Mouse (Mus musculus) neural tube, embryonic 11.5 days (tissue): Measurements from ENCODE around the gene Strip1. TPM values are rescaled to one million over a fixed set of nuclear protein-coding genes. Genes with fewer than 3 reads are reported as not detected.
"Not testable (repeated sequence)": the region's sequence is repeated elsewhere in the genome, so short reads cannot be mapped to it uniquely, and the experiment has no call there.

Experiments used
- ATAC-seq: fragments of 200-750 bp; cut with Nextera tagmentation; 2 replicates; pipeline ENCODE4 v1.8.0; 2017; ENCODE audit warnings: moderate number of reproducible peaks, mild to moderate bottlenecking, moderate TSS enrichment, moderate library complexity; ENCODE audit not compliant: insufficient read depth, low FRiP score, low TSS enrichment
- DNase-seq: peaks from one replicate; pipeline ENCODE4 v3.0.0-alpha.2; 2015; ENCODE audit warnings: low spot score
- H3K27ac ChIP-seq: fragments of 300-500 bp; sonication (generic); 2 replicates; pipeline ENCODE4 v1.5.1; 2014; ENCODE audit warnings: low read depth, mild to moderate bottlenecking, low read length
- H3K27me3 ChIP-seq: fragments of 300-500 bp; sonication (generic); 2 replicates; pipeline ENCODE4 v1.6.1; 2014; ENCODE audit warnings: mild to moderate bottlenecking, low read length, mixed read lengths; ENCODE audit not compliant: control insufficient read depth, insufficient read depth
- H3K36me3 ChIP-seq: fragments of 300-500 bp; sonication (generic); 2 replicates; pipeline ENCODE4 v1.6.1; 2014; ENCODE audit warnings: mild to moderate bottlenecking, low read length, moderate library complexity, mixed read lengths; ENCODE audit not compliant: control insufficient read depth, insufficient read depth
- H3K4me1 ChIP-seq: fragments of 300-500 bp; sonication (generic); 2 replicates; pipeline ENCODE4 v1.6.1; 2014; ENCODE audit warnings: low read length, mixed read lengths; ENCODE audit not compliant: control insufficient read depth, insufficient read depth
- H3K4me2 ChIP-seq: fragments of 300-500 bp; sonication (generic); 2 replicates; pipeline ENCODE4 v1.6.1; 2014; ENCODE audit warnings: low read depth, mild to moderate bottlenecking, moderate library complexity
- H3K4me3 ChIP-seq: fragments of 300-500 bp; sonication (generic); 2 replicates; pipeline ENCODE4 v1.5.1; 2014; ENCODE audit warnings: low read depth, low read length
- H3K9ac ChIP-seq: fragments of 300-500 bp; sonication (generic); 2 replicates; pipeline ENCODE4 v1.6.1; 2014; ENCODE audit warnings: mild to moderate bottlenecking, low read length
- H3K9me3 ChIP-seq: fragments of 300-500 bp; sonication (generic); 2 replicates; pipeline ENCODE4 v1.6.1; 2016; ENCODE audit warnings: low read length; ENCODE audit not compliant: control insufficient read depth
- WGBS: fragments of 180-500 bp; shearing (Covaris S2); extraction: QIAGEN DNeasy Blood & Tissue Kit; methylation state at CpG from one replicate; pipeline ENCODE4 v1.1.7; 2014; 5-methylcytosine and 5-hydroxymethylcytosine counted together
- polyA plus RNA-seq: library from polyadenylated mRNA; unstranded; fragments of >200 nt; fragmentation: Nextera tagmentation; extraction: Ambion mirVana; gene quantifications from 2 replicates; pipeline ENCODE4 v1.2.1, GENCODE M21; 2014

The Strip1 gene
- polyA plus RNA-seq, 1 experiment from 2014 or later, result 108 TPM

GRCm38 (mm10) chr3:107656151-107656550 lies 24.7 kb upstream of the Strip1 start:
- no peak overlapping the region for H3K4me2 ChIP-seq
- no peak overlapping the region for H3K4me3 ChIP-seq
- H3K36me3 ChIP-seq, result peaks cover 2% of the 10 kb centered on the region
- H3K9me3 ChIP-seq, result no peaks in the 10 kb centered on the region
- no peaks in the 10 kb centered on the region for H3K27me3 ChIP-seq
- H3K9ac ChIP-seq, result no peak overlapping the region
- H3K27ac ChIP-seq, result no peak overlapping the region
- no peak for ATAC-seq
- H3K4me1 ChIP-seq, result no peaks in the 10 kb centered on the region
- no peak for DNase-seq
- 96% methylated on average over 2 of the region's 2 CpGs for WGBS

- no peak for ATAC-seq
- Histone ChIP-seq H3K9ac (no peak overlapping the region), H3K4me3 (no peak overlapping the region), H3K4me1 (no peaks in the 10 kb centered on the region), H3K36me3 (peaks cover 1% of the 10 kb centered on the region), H3K27ac (no peak overlapping the region), H3K27me3 (no peaks in the 10 kb centered on the region), H3K4me2 (no peak overlapping the region), H3K9me3 (no peaks in the 10 kb centered on the region)
- 70% methylated on average over 3 of the region's 3 CpGs for WGBS
- no peak for DNase-seq
Observed at GRCm38 (mm10) chr3:107655491-107655890, 24.0 kb upstream of the Strip1 start.

GRCm38 (mm10) chr3:107654861-107655260 lies 23.4 kb upstream of the Strip1 start:
- WGBS, result 82% methylated on average over 3 of the region's 3 CpGs
- Histone ChIP-seq H3K27me3 (no peaks in the 10 kb centered on the region), H3K27ac (no peak overlapping the region), H3K9me3 (no peaks in the 10 kb centered on the region), H3K4me3 (no peak overlapping the region), H3K4me1 (no peaks in the 10 kb centered on the region), H3K9ac (no peak overlapping the region), H3K36me3 (no peaks in the 10 kb centered on the region; the same call in 1 of the 2 replicates), H3K4me2 (no peak overlapping the region)
- DNase-seq, result no peak
- ATAC-seq, result no peak

- H3K27me3 ChIP-seq, result no peaks in the 10 kb centered on the region
- no peaks in the 10 kb centered on the region for H3K36me3 ChIP-seq
- no peak for DNase-seq
- no peak overlapping the region for H3K9ac ChIP-seq
- WGBS, result 94% methylated on average over 3 of the region's 3 CpGs
- no peak overlapping the region for H3K27ac ChIP-seq
- no peaks in the 10 kb centered on the region for H3K9me3 ChIP-seq
- no peak for ATAC-seq
- no peak overlapping the region for H3K4me3 ChIP-seq
- no peaks in the 10 kb centered on the region for H3K4me1 ChIP-seq
- H3K4me2 ChIP-seq, result no peak overlapping the region
Observed at GRCm38 (mm10) chr3:107652968-107653367, 21.5 kb upstream of the Strip1 start.

GRCm38 (mm10) chr3:107650276-107650675 lies 18.8 kb upstream of the Strip1 start:
- not testable (repeated sequence) for H3K9ac ChIP-seq, DNase-seq, H3K4me2 ChIP-seq, H3K4me1 ChIP-seq, H3K27me3 ChIP-seq, H3K4me3 ChIP-seq, ATAC-seq, H3K27ac ChIP-seq, H3K36me3 ChIP-seq, H3K9me3 ChIP-seq
- WGBS, result 88% methylated on average over 5 of the region's 5 CpGs

- 95% methylated on average over 3 of the region's 3 CpGs for WGBS
- no peak overlapping the region for H3K4me3 ChIP-seq
- no peak for ATAC-seq
Observed at GRCm38 (mm10) chr3:107646947-107647346, 15.5 kb upstream of the Strip1 start.

GRCm38 (mm10) chr3:107637606-107638172 lies 6.2 kb upstream of the Strip1 start:
- Histone ChIP-seq H3K4me2 (no peak overlapping the region), H3K9me3 (no peaks in the 10 kb centered on the region), H3K27ac (no peak overlapping the region), H3K9ac (no peak overlapping the region), H3K4me1 (no peaks in the 10 kb centered on the region), H3K27me3 (no peaks in the 10 kb centered on the region), H3K36me3 (no peaks in the 10 kb centered on the region), H3K4me3 (no peak overlapping the region)
- ATAC-seq (no peak), DNase-seq (no peak)
- WGBS, result 66% methylated on average over 5 of the region's 5 CpGs

More at GRCm38 (mm10) chr3:107646947-107647346, 15.5 kb upstream of the Strip1 start:
- Histone ChIP-seq H3K27me3 (no peaks in the 10 kb centered on the region), H3K9me3 (no peaks in the 10 kb centered on the region), H3K4me2 (no peak overlapping the region), H3K9ac (no peak overlapping the region), H3K4me1 (no peaks in the 10 kb centered on the region), H3K27ac (no peak overlapping the region), H3K36me3 (no peaks in the 10 kb centered on the region)
- DNase-seq, result no peak

- no peak for DNase-seq
- H3K27ac ChIP-seq, result no peak overlapping the region
- no peaks in the 10 kb centered on the region for H3K9me3 ChIP-seq
- H3K9ac ChIP-seq, result no peak overlapping the region
- H3K27me3 ChIP-seq, result no peaks in the 10 kb centered on the region
- 77% methylated on average over 3 of the region's 3 CpGs for whole genome bisulfite sequencing
- no peak overlapping the region for H3K4me3 ChIP-seq
- H3K4me2 ChIP-seq, result no peak overlapping the region
- no peaks in the 10 kb centered on the region for H3K36me3 ChIP-seq
- no peak for ATAC-seq
- H3K4me1 ChIP-seq, result no peaks in the 10 kb centered on the region
Observed at GRCm38 (mm10) chr3:107636236-107636635, 4.7 kb upstream of the Strip1 start.

- H3K4me3 ChIP-seq, result no peak overlapping the region
- ATAC-seq, result no peak
Observed at GRCm38 (mm10) chr3:107635836-107636235, 4.3 kb upstream of the Strip1 start.

More at GRCm38 (mm10) chr3:107635836-107636235, 4.3 kb upstream of the Strip1 start:
- WGBS, result 69% methylated on average over 8 of the region's 8 CpGs
- Histone ChIP-seq H3K27ac (no peak overlapping the region), H3K9ac (no peak overlapping the region), H3K27me3 (no peaks in the 10 kb centered on the region), H3K9me3 (no peaks in the 10 kb centered on the region), H3K4me2 (no peak overlapping the region), H3K4me1 (no peaks in the 10 kb centered on the region), H3K36me3 (no peaks in the 10 kb centered on the region)
- DNase-seq, result no peak
